Mouse (Mus musculus): Measurements from ENCODE around the gene Nme7. TPM values are rescaled to one million over a fixed set of nuclear protein-coding genes. Genes with fewer than 3 reads are reported as not detected.

The Nme7 gene
- polyA plus RNA-seq, 1 experiment from 2014 or later = 44.1 TPM

- H3K27ac ChIP-seq = no peak overlapping the region; the same call in 1 of the 2 replicates
- no peak overlapping the region for H3K4me2 ChIP-seq
- no peak overlapping the region for H3K9ac ChIP-seq
- ATAC-seq (ENCODE audit: borderline replicate concordance, extremely low read depth, low FRiP score, low TSS enrichment) = no peak
- H3K4me1 ChIP-seq = peaks cover 14% of the 10 kb centered on the region; the same call in 1 of the 2 replicates
- H3K9me3 ChIP-seq = no peaks in the 10 kb centered on the region
- H3K36me3 ChIP-seq = no peaks in the 10 kb centered on the region
- H3K4me3 ChIP-seq = no peak overlapping the region
- no peaks in the 10 kb centered on the region for H3K27me3 ChIP-seq
- 70% methylated on average over 10 of the region's 10 CpGs for WGBS
These were observed 17.5 kb downstream of the Nme7 start for GRCm38 (mm10) chr1:164321408-164321807.

- no peak overlapping the region for H3K4me3 ChIP-seq
- WGBS = 45% methylated on average over 8 of the region's 8 CpGs
- H3K4me2 ChIP-seq = no peak overlapping the region
- H3K36me3 ChIP-seq = no peaks in the 10 kb centered on the region
- H3K27ac ChIP-seq = no peak overlapping the region
- H3K4me1 ChIP-seq = peaks cover 25% of the 10 kb centered on the region; the same call in 1 of the 2 replicates
- H3K27me3 ChIP-seq = no peaks in the 10 kb centered on the region
- H3K9ac ChIP-seq = no peak overlapping the region
- no peak for ATAC-seq (ENCODE audit: borderline replicate concordance, extremely low read depth, low FRiP score, low TSS enrichment)
- H3K9me3 ChIP-seq = no peaks in the 10 kb centered on the region
These were observed 19.2 kb downstream of the Nme7 start for GRCm38 (mm10) chr1:164322987-164323650.

GRCm38 (mm10) chr1:164324221-164324620 lies 20.3 kb downstream of the Nme7 start:
- no peak for ATAC-seq (ENCODE audit: borderline replicate concordance, extremely low read depth, low FRiP score, low TSS enrichment)
- Histone ChIP-seq H3K27me3 (no peaks in the 10 kb centered on the region), H3K27ac (no peak overlapping the region), H3K9ac (no peak overlapping the region), H3K4me1 (peaks cover 25% of the 10 kb centered on the region; the same call in 1 of the 2 replicates), H3K9me3 (no peaks in the 10 kb centered on the region), H3K4me2 (no peak overlapping the region), H3K4me3 (no peak overlapping the region), H3K36me3 (no peaks in the 10 kb centered on the region)
- 74% methylated on average over 4 of the region's 4 CpGs for WGBS

- Histone ChIP-seq H3K27ac (no peak overlapping the region), H3K4me3 (no peak overlapping the region), H3K36me3 (no peaks in the 10 kb centered on the region), H3K27me3 (no peaks in the 10 kb centered on the region), H3K9me3 (no peaks in the 10 kb centered on the region), H3K4me1 (peaks cover 20% of the 10 kb centered on the region; the same call in 1 of the 2 replicates), H3K9ac (no peak overlapping the region), H3K4me2 (no peak overlapping the region)
- WGBS = 54% methylated on average over 2 of the region's 2 CpGs
- no peak for ATAC-seq (ENCODE audit: borderline replicate concordance, extremely low read depth, low FRiP score, low TSS enrichment)
These were observed 21.0 kb downstream of the Nme7 start for GRCm38 (mm10) chr1:164324878-164325277.

GRCm38 (mm10) chr1:164326600-164327155 lies 22.8 kb downstream of the Nme7 start:
- no peaks in the 10 kb centered on the region for H3K9me3 ChIP-seq
- peaks cover 11% of the 10 kb centered on the region; the same call in 1 of the 2 replicates for H3K4me1 ChIP-seq
- 47% methylated on average over 6 of the region's 6 CpGs for WGBS
- H3K36me3 ChIP-seq = no peaks in the 10 kb centered on the region
- H3K9ac ChIP-seq = no peak overlapping the region
- no peak overlapping the region for H3K4me3 ChIP-seq
- H3K4me2 ChIP-seq = no peak overlapping the region
- H3K27ac ChIP-seq = no peak overlapping the region
- no peaks in the 10 kb centered on the region for H3K27me3 ChIP-seq
- peak; percentile 78; the same call in 1 of the 2 replicates for ATAC-seq (ENCODE audit: borderline replicate concordance, extremely low read depth, low FRiP score, low TSS enrichment)

- WGBS = 49% methylated on average over 7 of the region's 7 CpGs
- Histone ChIP-seq H3K36me3 (no peaks in the 10 kb centered on the region), H3K4me1 (peaks cover 11% of the 10 kb centered on the region; the same call in 1 of the 2 replicates), H3K4me2 (no peak overlapping the region), H3K27ac (no peak overlapping the region), H3K9me3 (no peaks in the 10 kb centered on the region), H3K9ac (no peak overlapping the region), H3K4me3 (no peak overlapping the region), H3K27me3 (no peaks in the 10 kb centered on the region)
- no peak for ATAC-seq (ENCODE audit: borderline replicate concordance, extremely low read depth, low FRiP score, low TSS enrichment)
These were observed 23.8 kb downstream of the Nme7 start for GRCm38 (mm10) chr1:164327764-164328163.

- Histone ChIP-seq H3K9me3 (no peaks in the 10 kb centered on the region), H3K4me1 (0 out of 2 replicates have a peak, but pooled peaks cover 3% of the 10 kb centered on the region), H3K27me3 (no peaks in the 10 kb centered on the region), H3K36me3 (0 out of 2 replicates have a peak, but pooled peaks cover 8% of the 10 kb centered on the region), H3K9ac (no peak overlapping the region), H3K4me3 (no peak overlapping the region), H3K4me2 (no peak overlapping the region), H3K27ac (no peak overlapping the region)
- 86% methylated on average over 11 of the region's 11 CpGs for WGBS
- ATAC-seq (ENCODE audit: borderline replicate concordance, extremely low read depth, low FRiP score, low TSS enrichment) = no peak
These were observed 28.6 kb downstream of the Nme7 start for GRCm38 (mm10) chr1:164332559-164332958.

GRCm38 (mm10) chr1:164335435-164335834 lies 31.5 kb downstream of the Nme7 start:
- H3K9me3 ChIP-seq = no peaks in the 10 kb centered on the region
- H3K4me3 ChIP-seq = no peak overlapping the region
- no peak overlapping the region for H3K4me2 ChIP-seq
- no peaks in the 10 kb centered on the region for H3K27me3 ChIP-seq
- H3K27ac ChIP-seq = no peak overlapping the region
- 0 out of 2 replicates have a peak, but pooled peaks cover 8% of the 10 kb centered on the region for H3K36me3 ChIP-seq
- H3K9ac ChIP-seq = no peak overlapping the region
- 90% methylated on average over 3 of the region's 3 CpGs for WGBS
- ATAC-seq (ENCODE audit: borderline replicate concordance, extremely low read depth, low FRiP score, low TSS enrichment) = no peak
- H3K4me1 ChIP-seq = no peaks in the 10 kb centered on the region

- Histone ChIP-seq H3K27ac (no peak overlapping the region), H3K4me1 (no peaks in the 10 kb centered on the region), H3K4me2 (no peak overlapping the region), H3K4me3 (no peak overlapping the region), H3K27me3 (no peaks in the 10 kb centered on the region), H3K36me3 (0 out of 2 replicates have a peak, but pooled peaks cover 8% of the 10 kb centered on the region), H3K9ac (no peak overlapping the region), H3K9me3 (no peaks in the 10 kb centered on the region)
- WGBS = 81% methylated on average over 4 of the region's 4 CpGs
- no peak for ATAC-seq (ENCODE audit: borderline replicate concordance, extremely low read depth, low FRiP score, low TSS enrichment)
These were observed 31.9 kb downstream of the Nme7 start for GRCm38 (mm10) chr1:164335846-164336245.

- Histone ChIP-seq H3K9ac (no peak overlapping the region), H3K4me2 (no peak overlapping the region), H3K27me3 (no peaks in the 10 kb centered on the region), H3K27ac (no peak overlapping the region), H3K36me3 (peaks cover 6% of the 10 kb centered on the region; the same call in 1 of the 2 replicates), H3K4me1 (no peaks in the 10 kb centered on the region), H3K9me3 (no peaks in the 10 kb centered on the region), H3K4me3 (no peak overlapping the region)
- 77% methylated on average over 3 of the region's 3 CpGs for WGBS
- no peak for ATAC-seq (ENCODE audit: borderline replicate concordance, extremely low read depth, low FRiP score, low TSS enrichment)
These were observed 38.2 kb downstream of the Nme7 start for GRCm38 (mm10) chr1:164342161-164342560.

- Histone ChIP-seq H3K9me3 (no peaks in the 10 kb centered on the region), H3K27ac (no peak overlapping the region), H3K27me3 (no peaks in the 10 kb centered on the region), H3K4me1 (no peaks in the 10 kb centered on the region), H3K4me3 (no peak overlapping the region), H3K4me2 (no peak overlapping the region), H3K36me3 (no peaks in the 10 kb centered on the region), H3K9ac (no peak overlapping the region)
- no peak for ATAC-seq (ENCODE audit: borderline replicate concordance, extremely low read depth, low FRiP score, low TSS enrichment)
- 68% methylated on average over 3 of the region's 3 CpGs for WGBS
These were observed 49.5 kb downstream of the Nme7 start for GRCm38 (mm10) chr1:164353443-164353842.

- no peak overlapping the region for H3K27ac ChIP-seq
- H3K4me3 ChIP-seq = no peak overlapping the region
- H3K9ac ChIP-seq = no peak overlapping the region
- no peak for ATAC-seq (ENCODE audit: borderline replicate concordance, extremely low read depth, low FRiP score, low TSS enrichment)
- WGBS = 61% methylated on average over 3 of the region's 3 CpGs
- no peaks in the 10 kb centered on the region for H3K9me3 ChIP-seq
- H3K4me2 ChIP-seq = no peak overlapping the region
- no peaks in the 10 kb centered on the region for H3K27me3 ChIP-seq
- no peaks in the 10 kb centered on the region for H3K36me3 ChIP-seq
- H3K4me1 ChIP-seq = no peaks in the 10 kb centered on the region
These were observed 54.1 kb downstream of the Nme7 start for GRCm38 (mm10) chr1:164357995-164358394.

Data from lung, embryonic 15.5 days (tissue).